Mouse (Mus musculus): ENCODE results near the gene Ppp1ca. TPM values are rescaled to one million over a fixed set of nuclear protein-coding genes. Genes with fewer than 3 reads are reported as not detected.
A peak's percentile ranks its signal among the peaks of the same experiment; 100 is the strongest.

The Ppp1ca gene
- polyA plus RNA-seq, 1 experiment from 2014 or later: 837 TPM

DNA sequence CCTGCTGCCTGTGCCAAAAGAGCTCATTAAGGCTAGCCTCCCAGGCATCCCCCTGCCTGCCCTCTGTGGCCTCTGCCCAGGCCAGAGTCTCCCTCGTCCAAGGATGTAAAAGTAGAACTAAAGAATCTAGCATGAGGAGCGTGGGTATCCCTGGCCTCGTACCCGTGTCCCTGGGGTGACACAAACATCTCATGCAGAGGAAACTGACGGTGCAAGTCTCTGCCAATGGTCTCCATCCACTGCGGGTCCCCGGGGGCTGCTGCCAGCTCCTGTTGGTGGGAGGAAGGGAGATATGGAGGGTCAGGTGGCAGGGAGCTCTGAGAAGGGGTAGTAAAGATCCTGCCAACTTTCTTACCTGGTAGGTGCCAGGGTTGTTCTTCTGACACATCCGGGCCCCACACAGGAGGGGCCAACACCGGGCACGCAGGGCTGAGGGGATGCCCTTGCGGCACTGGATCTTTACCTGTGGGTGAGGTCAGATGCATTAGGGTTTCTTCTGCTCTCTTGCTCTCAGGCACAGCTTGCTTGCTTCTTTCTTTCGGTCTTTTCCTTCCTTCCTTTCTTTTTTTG lies 2.7 kb upstream of the Ppp1ca start:
- no peak overlapping the region for H3K9ac ChIP-seq (ENCODE audit: low read length)
- H3K4me3 ChIP-seq (ENCODE audit: low read depth, low read length): no peak overlapping the region
- ATAC-seq (replicated peaks; ENCODE audit: low FRiP score, low TSS enrichment, low read depth): no peak
- H3K4me1 ChIP-seq (replicated peaks; ENCODE audit: control insufficient read depth, insufficient read depth, low read length): peaks cover 27% of the 10 kb centered on the region
- H3K9me3 ChIP-seq (ENCODE audit: control insufficient read depth, low read length): no peaks in the 10 kb centered on the region
- H3K4me2 ChIP-seq (ENCODE audit: low read length): no peak overlapping the region
- peaks cover 12% of the 10 kb centered on the region for H3K36me3 ChIP-seq (ENCODE audit: control insufficient read depth, insufficient read depth, low read length)
- H3K27ac ChIP-seq (ENCODE audit: low read depth): no peak overlapping the region
- WGBS: 90% methylated on average over 12 of the region's 12 CpGs
- no peak for DNase-seq (ENCODE audit: low spot score)
- no peaks in the 10 kb centered on the region for H3K27me3 ChIP-seq (replicated peaks; ENCODE audit: control insufficient read depth, insufficient read depth, low read length)

DNA sequence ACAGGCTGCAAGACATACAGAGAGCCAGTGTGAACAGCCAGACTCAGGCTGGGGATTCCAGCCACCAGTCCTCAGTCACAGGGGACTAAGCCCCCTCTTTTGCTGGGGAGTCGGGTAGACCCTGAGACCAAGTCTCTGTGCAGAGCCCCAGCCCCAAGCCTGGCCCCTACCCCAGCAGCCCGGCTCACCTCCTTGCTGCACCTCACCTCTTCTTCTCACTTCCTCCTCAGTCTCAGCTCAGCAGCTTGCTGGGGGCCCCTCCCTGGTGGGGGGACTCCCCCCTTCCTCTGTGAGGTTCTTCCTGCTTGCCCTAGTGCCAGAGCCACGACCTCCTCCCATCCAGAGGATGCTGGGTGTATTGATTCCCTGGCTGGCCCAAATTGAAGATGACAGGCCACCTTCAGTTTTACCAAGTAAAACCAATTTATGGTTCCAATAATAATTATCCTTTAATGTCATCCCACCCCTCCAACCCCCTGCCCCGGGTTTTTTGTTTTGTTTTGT lies 982 bp upstream of the Ppp1ca start, which contains the start of gene Tbc1d10c:
Gene Tbc1d10c, minus strand, starts transcription at position 454 of the 504 bp plus-strand sequence.
- Histone ChIP-seq H3K27me3 (replicated peaks; ENCODE audit: control insufficient read depth, insufficient read depth, low read length) (no peaks in the 10 kb centered on the region), H3K36me3 (ENCODE audit: control insufficient read depth, insufficient read depth, low read length) (peaks cover 29% of the 10 kb centered on the region), H3K9ac (ENCODE audit: low read length) (peak within 1 kb of the TSS; percentile 94), H3K4me3 (ENCODE audit: low read depth, low read length) (peak within 1 kb of the TSS; percentile 75), H3K9me3 (ENCODE audit: control insufficient read depth, low read length) (no peaks in the 10 kb centered on the region), H3K4me1 (replicated peaks; ENCODE audit: control insufficient read depth, insufficient read depth, low read length) (peaks cover 14% of the 10 kb centered on the region), H3K27ac (ENCODE audit: low read depth) (peak within 1 kb of the TSS; percentile 89), H3K4me2 (ENCODE audit: low read length) (peak within 1 kb of the TSS; percentile 96)
- 32% methylated on average over 4 of the region's 4 CpGs for WGBS
- DNase-seq (ENCODE audit: low spot score) (no peak), ATAC-seq (replicated peaks; ENCODE audit: low FRiP score, low TSS enrichment, low read depth) (no peak)

DNA sequence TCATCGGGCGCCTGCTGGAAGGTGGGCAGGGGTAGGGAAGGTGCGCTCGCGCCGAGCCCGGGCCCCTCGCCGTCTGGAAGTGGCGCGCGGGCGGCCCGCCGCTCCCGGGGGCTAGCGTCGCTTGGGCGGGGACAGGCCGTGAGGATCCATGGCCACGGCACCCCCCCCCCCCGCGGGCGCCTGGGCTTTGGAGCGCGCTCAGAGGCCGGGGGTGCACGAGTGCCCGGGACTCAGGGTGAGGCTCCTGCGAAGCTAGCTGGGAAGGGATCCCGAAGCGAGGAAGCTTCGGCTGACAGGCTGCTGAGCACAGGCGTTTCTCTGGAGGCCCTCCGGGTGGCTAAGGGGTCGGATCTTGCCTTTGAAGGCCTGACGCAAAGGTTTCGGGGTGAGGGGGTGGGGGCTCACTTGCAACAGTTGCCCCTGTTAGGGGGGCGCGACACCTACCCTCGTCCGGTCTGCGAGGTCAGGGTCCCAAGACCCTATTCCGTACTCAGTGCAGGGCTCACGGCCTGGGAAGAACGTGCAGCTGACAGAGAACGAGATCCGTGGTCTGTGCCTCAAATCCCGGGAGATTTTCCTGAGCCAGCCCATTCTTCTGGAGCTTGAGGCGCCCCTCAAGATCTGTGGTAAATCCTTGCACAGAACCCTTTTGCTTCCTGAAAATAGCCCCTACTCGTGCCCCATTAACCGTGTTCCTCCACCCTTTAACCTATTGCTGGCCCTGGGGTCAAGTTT lies 553 bp downstream of the Ppp1ca start:
- H3K4me1 ChIP-seq (replicated peaks; ENCODE audit: control insufficient read depth, insufficient read depth, low read length): peaks cover 23% of the 10 kb centered on the region

DNA sequence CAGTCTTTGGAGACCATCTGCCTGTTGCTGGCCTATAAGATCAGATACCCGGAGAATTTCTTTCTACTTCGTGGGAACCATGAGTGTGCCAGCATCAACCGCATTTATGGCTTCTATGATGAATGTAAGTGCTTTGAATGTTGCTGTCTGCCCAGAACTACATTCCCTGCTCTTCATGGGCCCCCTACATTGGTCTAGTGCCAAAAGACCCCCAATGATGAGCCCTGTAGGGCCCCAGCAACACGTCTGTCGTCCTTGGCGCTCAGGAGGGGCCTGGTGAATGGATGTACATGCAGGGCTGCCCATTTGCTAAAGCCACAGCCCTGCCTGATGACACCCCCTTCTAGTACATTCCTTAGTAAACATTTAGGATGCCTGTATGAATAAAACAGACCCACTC lies 1.3 kb downstream of the Ppp1ca start:
- H3K27me3 ChIP-seq (replicated peaks; ENCODE audit: control insufficient read depth, insufficient read depth, low read length): no peaks in the 10 kb centered on the region
- H3K9me3 ChIP-seq (ENCODE audit: control insufficient read depth, low read length): no peaks in the 10 kb centered on the region
- peak overlapping the region; percentile 75 for H3K4me3 ChIP-seq (ENCODE audit: low read depth, low read length)
- DNase-seq (ENCODE audit: low spot score) (no peak), ATAC-seq (replicated peaks; ENCODE audit: low FRiP score, low TSS enrichment, low read depth) (no peak)
- 44% methylated on average over 6 of the region's 6 CpGs for WGBS
- H3K4me1 ChIP-seq (replicated peaks; ENCODE audit: control insufficient read depth, insufficient read depth, low read length): peaks cover 23% of the 10 kb centered on the region
- H3K27ac ChIP-seq (ENCODE audit: low read depth): peak overlapping the region; percentile 89; the same call in 1 of the 2 replicates
- H3K36me3 ChIP-seq (ENCODE audit: control insufficient read depth, insufficient read depth, low read length): peaks cover 47% of the 10 kb centered on the region
- peak overlapping the region; percentile 94 for H3K9ac ChIP-seq (ENCODE audit: low read length)
- peak overlapping the region; percentile 96 for H3K4me2 ChIP-seq (ENCODE audit: low read length)

More for the DNA sequence above, 553 bp downstream of the Ppp1ca start:
- under 1% methylated on average over 51 of the region's 52 CpGs for WGBS
- H3K9ac ChIP-seq (ENCODE audit: low read length): peak overlapping the region; percentile 94
- peak overlapping the region; percentile 96 for H3K4me2 ChIP-seq (ENCODE audit: low read length)
- peak overlapping the region; percentile 75 for H3K4me3 ChIP-seq (ENCODE audit: low read depth, low read length)
- peak overlapping the region; percentile 89 for H3K27ac ChIP-seq (ENCODE audit: low read depth)
- H3K27me3 ChIP-seq (replicated peaks; ENCODE audit: control insufficient read depth, insufficient read depth, low read length): no peaks in the 10 kb centered on the region
- peak; percentile 2 for ATAC-seq (replicated peaks; ENCODE audit: low FRiP score, low TSS enrichment, low read depth)
- no peaks in the 10 kb centered on the region for H3K9me3 ChIP-seq (ENCODE audit: control insufficient read depth, low read length)
- no peak for DNase-seq (ENCODE audit: low spot score)
- H3K36me3 ChIP-seq (ENCODE audit: control insufficient read depth, insufficient read depth, low read length): peaks cover 44% of the 10 kb centered on the region

DNA sequence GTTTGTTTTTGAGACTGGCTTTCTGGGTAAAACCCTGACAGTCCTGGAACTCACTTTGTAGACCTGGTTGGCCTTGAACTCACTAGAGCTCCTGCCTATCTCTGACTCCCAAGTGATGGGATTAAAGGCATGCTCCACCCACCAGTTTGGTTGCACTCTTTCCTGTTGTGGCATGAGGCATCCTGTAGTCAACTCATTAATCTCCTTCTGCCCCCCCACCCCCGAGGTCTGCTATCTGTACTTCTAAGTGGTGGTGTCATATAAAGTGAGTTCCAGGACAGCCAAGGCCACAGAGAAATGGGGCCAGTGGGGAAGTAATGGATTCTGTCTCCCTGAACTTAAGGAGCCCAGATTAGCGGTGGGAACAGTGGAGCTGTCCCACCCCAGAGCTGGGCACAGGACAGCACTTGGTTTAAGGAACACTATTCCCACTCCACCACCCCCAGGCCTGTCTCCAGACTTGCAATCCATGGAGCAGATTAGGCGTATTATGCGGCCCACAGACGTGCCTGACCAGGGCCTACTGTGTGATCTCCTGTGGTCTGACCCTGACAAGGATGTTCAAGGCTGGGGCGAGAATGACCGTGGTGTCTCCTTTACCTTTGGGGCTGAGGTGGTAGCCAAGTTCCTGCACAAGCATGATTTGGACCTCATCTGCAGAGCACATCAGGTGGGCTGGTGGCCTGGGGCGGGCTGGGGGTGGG lies 2.3 kb downstream of the Ppp1ca start:
- Histone ChIP-seq H3K36me3 (ENCODE audit: control insufficient read depth, insufficient read depth, low read length) (peaks cover 54% of the 10 kb centered on the region), H3K27me3 (replicated peaks; ENCODE audit: control insufficient read depth, insufficient read depth, low read length) (no peaks in the 10 kb centered on the region), H3K9ac (ENCODE audit: low read length) (no peak overlapping the region), H3K9me3 (ENCODE audit: control insufficient read depth, low read length) (no peaks in the 10 kb centered on the region), H3K4me3 (ENCODE audit: low read depth, low read length) (no peak overlapping the region), H3K4me1 (replicated peaks; ENCODE audit: control insufficient read depth, insufficient read depth, low read length) (peaks cover 23% of the 10 kb centered on the region), H3K4me2 (ENCODE audit: low read length) (no peak overlapping the region), H3K27ac (ENCODE audit: low read depth) (no peak overlapping the region)
- 85% methylated on average over 8 of the region's 8 CpGs for WGBS
- no peak for ATAC-seq (replicated peaks; ENCODE audit: low FRiP score, low TSS enrichment, low read depth)
- DNase-seq (ENCODE audit: low spot score): no peak

DNA sequence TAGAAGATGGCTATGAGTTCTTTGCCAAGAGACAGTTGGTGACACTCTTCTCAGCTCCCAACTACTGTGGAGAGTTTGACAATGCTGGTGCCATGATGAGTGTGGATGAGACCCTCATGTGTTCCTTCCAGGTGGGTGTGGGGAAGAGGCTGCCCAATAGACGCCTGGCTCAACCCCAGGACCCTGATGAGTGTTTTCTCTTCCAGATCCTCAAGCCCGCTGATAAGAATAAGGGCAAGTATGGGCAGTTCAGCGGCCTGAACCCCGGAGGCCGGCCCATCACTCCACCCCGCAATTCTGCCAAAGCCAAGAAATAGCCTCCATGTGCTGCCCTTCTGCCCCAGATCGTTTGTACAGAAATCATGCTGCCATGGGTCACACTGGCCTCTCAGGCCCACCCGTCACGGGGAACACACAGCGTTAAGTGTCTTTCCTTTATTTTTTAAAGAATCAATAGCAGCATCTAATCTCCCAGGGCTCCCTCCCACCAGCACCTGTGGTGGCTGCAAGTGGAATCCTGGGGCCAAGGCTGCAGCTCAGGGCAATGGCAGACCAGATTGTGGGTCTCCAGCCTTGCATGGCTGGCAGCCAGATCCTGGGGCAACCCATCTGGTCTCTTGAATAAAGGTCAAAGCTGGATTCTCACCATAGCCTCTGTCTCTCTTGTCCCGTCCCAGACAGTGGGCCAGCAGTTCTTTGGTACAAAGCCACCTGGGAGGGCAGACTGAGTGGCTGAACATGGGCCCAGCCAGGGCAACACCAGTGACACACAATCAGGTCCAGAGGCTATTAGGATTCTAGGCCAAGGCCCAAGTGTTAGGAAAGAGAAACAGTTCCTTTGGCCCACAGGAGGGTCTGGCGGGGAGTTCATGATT lies 3.1 kb downstream of the Ppp1ca start:
- H3K4me2 ChIP-seq (ENCODE audit: low read length): no peak overlapping the region
- DNase-seq (ENCODE audit: low spot score) (no peak), ATAC-seq (replicated peaks; ENCODE audit: low FRiP score, low TSS enrichment, low read depth) (no peak)
- peaks cover 62% of the 10 kb centered on the region for H3K36me3 ChIP-seq (ENCODE audit: control insufficient read depth, insufficient read depth, low read length)
- no peak overlapping the region for H3K4me3 ChIP-seq (ENCODE audit: low read depth, low read length)
- WGBS: 80% methylated on average over 12 of the region's 12 CpGs
- no peaks in the 10 kb centered on the region for H3K9me3 ChIP-seq (ENCODE audit: control insufficient read depth, low read length)
- no peaks in the 10 kb centered on the region for H3K27me3 ChIP-seq (replicated peaks; ENCODE audit: control insufficient read depth, insufficient read depth, low read length)
- H3K27ac ChIP-seq (ENCODE audit: low read depth): no peak overlapping the region
- no peak overlapping the region for H3K9ac ChIP-seq (ENCODE audit: low read length)
- peaks cover 24% of the 10 kb centered on the region for H3K4me1 ChIP-seq (replicated peaks; ENCODE audit: control insufficient read depth, insufficient read depth, low read length)

DNA sequence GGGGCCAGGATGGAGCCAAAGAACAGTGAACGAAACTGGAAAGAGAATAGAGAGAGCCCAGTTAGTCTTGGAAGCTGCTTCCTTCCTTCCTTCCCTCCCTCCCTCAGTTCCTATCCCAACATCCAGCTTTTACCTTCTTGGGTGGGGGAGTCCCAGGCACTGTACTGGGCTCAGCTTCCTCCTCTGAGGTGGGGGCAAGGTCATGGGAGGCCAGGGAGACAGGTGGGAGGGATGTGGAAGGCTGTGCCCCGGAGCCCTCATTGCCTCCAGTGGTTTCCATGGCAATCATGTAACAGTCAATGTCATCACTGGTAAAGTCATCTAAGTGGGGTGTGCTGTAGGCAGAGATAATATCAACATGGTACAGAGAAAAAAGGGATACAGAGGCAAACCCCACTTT lies 4.2 kb downstream of the Ppp1ca start:
- no peak overlapping the region for H3K4me2 ChIP-seq (ENCODE audit: low read length)
- no peak overlapping the region for H3K4me3 ChIP-seq (ENCODE audit: low read depth, low read length)
- WGBS: 50% methylated on average over 2 of the region's 2 CpGs
- H3K27ac ChIP-seq (ENCODE audit: low read depth): no peak overlapping the region
- ATAC-seq (replicated peaks; ENCODE audit: low FRiP score, low TSS enrichment, low read depth) (no peak), DNase-seq (ENCODE audit: low spot score) (no peak)
- H3K4me1 ChIP-seq (replicated peaks; ENCODE audit: control insufficient read depth, insufficient read depth, low read length): peaks cover 30% of the 10 kb centered on the region
- H3K27me3 ChIP-seq (replicated peaks; ENCODE audit: control insufficient read depth, insufficient read depth, low read length): no peaks in the 10 kb centered on the region
- no peak overlapping the region for H3K9ac ChIP-seq (ENCODE audit: low read length)
- peaks cover 66% of the 10 kb centered on the region for H3K36me3 ChIP-seq (ENCODE audit: control insufficient read depth, insufficient read depth, low read length)
- no peaks in the 10 kb centered on the region for H3K9me3 ChIP-seq (ENCODE audit: control insufficient read depth, low read length)

DNA sequence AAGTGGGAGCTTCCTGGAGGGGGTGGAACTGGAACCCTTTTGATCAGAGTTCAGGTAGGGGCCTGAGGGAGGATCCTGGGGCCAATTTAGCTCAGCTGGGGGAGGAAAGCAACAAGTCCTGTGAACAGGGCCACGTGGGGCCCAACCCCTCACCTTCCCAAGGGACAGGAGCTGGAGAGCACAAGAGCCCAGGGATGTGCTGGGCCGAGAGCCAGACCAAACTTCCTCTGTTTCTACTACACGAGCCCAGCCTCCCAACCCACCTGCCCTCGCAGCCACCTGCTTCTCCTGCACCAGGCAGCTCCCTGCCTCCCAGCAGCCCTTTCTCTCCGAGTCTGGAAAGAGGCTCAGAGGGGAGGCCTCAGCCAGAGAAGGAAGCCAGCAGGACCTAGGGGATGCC lies 4.7 kb downstream of the Ppp1ca start:
- no peaks in the 10 kb centered on the region for H3K9me3 ChIP-seq (ENCODE audit: control insufficient read depth, low read length)
- peaks cover 66% of the 10 kb centered on the region for H3K36me3 ChIP-seq (ENCODE audit: control insufficient read depth, insufficient read depth, low read length)
- 18% methylated on average over 5 of the region's 5 CpGs for WGBS
- no peak overlapping the region for H3K9ac ChIP-seq (ENCODE audit: low read length)
- no peak for DNase-seq (ENCODE audit: low spot score)
- no peak for ATAC-seq (replicated peaks; ENCODE audit: low FRiP score, low TSS enrichment, low read depth)
- no peaks in the 10 kb centered on the region for H3K27me3 ChIP-seq (replicated peaks; ENCODE audit: control insufficient read depth, insufficient read depth, low read length)
- H3K4me1 ChIP-seq (replicated peaks; ENCODE audit: control insufficient read depth, insufficient read depth, low read length): peaks cover 29% of the 10 kb centered on the region
- H3K4me2 ChIP-seq (ENCODE audit: low read length): no peak overlapping the region
- H3K27ac ChIP-seq (ENCODE audit: low read depth): no peak overlapping the region
- H3K4me3 ChIP-seq (ENCODE audit: low read depth, low read length): no peak overlapping the region

Data from intestine, embryonic 14.5 days (tissue).